Mouse (Mus musculus) hindbrain, embryonic 14.5 days (tissue): Measurements from ENCODE around the gene Sema4d. TPM values are rescaled to one million over a fixed set of nuclear protein-coding genes. Genes with fewer than 3 reads are reported as not detected.
"Not testable (repeated sequence)": the region's sequence is repeated elsewhere in the genome, so short reads cannot be mapped to it uniquely, and the experiment has no call there.

Source experiments
- ATAC-seq: fragments of 200-750 bp; cut with Nextera tagmentation; 2 replicates; pipeline ENCODE4 v1.8.0; 2017; ENCODE audit warnings: moderate number of reproducible peaks, mild to moderate bottlenecking, moderate TSS enrichment, moderate library complexity; ENCODE audit not compliant: low FRiP score
- DNase-seq: peaks from one replicate; pipeline ENCODE4 v3.0.0-alpha.2; 2015; ENCODE audit warnings: low spot score
- H3K27ac ChIP-seq: fragments of 300-500 bp; sonication (generic); 2 replicates; pipeline ENCODE4 v1.5.1; 2014; ENCODE audit warnings: mild to moderate bottlenecking, moderate library complexity
- H3K27me3 ChIP-seq: fragments of 300-500 bp; sonication (generic); 2 replicates; pipeline ENCODE4 v1.6.1; 2014; ENCODE audit warnings: mild to moderate bottlenecking, low read length, mixed read lengths; ENCODE audit not compliant: control insufficient read depth, insufficient read depth
- H3K36me3 ChIP-seq: fragments of 300-500 bp; sonication (generic); replicated peaks from 2 replicates; pipeline ENCODE4 v1.6.1; 2014; ENCODE audit not compliant: control insufficient read depth, insufficient read depth
- H3K4me1 ChIP-seq: fragments of 300-500 bp; sonication (generic); replicated peaks from 2 replicates; pipeline ENCODE4 v1.6.1; 2014; ENCODE audit warnings: antibody characterized with exemption, low read length, mixed read lengths; ENCODE audit not compliant: control insufficient read depth, insufficient read depth
- H3K4me2 ChIP-seq: fragments of 300-500 bp; sonication (generic); replicated peaks from 2 replicates; pipeline ENCODE4 v1.6.1; 2014; ENCODE audit warnings: mild to moderate bottlenecking, moderate library complexity
- H3K4me3 ChIP-seq: fragments of 300-500 bp; sonication (generic); replicated peaks from 2 replicates; pipeline ENCODE4 v1.5.1; 2014; ENCODE audit warnings: mild to moderate bottlenecking, low read length
- H3K9ac ChIP-seq: fragments of 300-500 bp; sonication (generic); 2 replicates; pipeline ENCODE4 v1.6.1; 2014
- H3K9me3 ChIP-seq: fragments of 300-500 bp; sonication (generic); 2 replicates; pipeline ENCODE4 v1.6.1; 2016; ENCODE audit warnings: low read length; ENCODE audit not compliant: control insufficient read depth
- WGBS: fragments of 180-500 bp; shearing (Covaris S2); extraction: QIAGEN DNeasy Blood & Tissue Kit; methylation state at CpG from one replicate; pipeline ENCODE4 v1.1.7; 2014; 5-methylcytosine and 5-hydroxymethylcytosine counted together
- polyA plus RNA-seq: library from polyadenylated mRNA; unstranded; fragments of >200 nt; fragmentation: Nextera tagmentation; extraction: Ambion mirVana; gene quantifications from 2 replicates; pipeline ENCODE4 v1.2.1, GENCODE M21; 2014

Gene Sema4d
- 16.2 and 17.8 TPM in 2 replicates for polyA plus RNA-seq

DNA sequence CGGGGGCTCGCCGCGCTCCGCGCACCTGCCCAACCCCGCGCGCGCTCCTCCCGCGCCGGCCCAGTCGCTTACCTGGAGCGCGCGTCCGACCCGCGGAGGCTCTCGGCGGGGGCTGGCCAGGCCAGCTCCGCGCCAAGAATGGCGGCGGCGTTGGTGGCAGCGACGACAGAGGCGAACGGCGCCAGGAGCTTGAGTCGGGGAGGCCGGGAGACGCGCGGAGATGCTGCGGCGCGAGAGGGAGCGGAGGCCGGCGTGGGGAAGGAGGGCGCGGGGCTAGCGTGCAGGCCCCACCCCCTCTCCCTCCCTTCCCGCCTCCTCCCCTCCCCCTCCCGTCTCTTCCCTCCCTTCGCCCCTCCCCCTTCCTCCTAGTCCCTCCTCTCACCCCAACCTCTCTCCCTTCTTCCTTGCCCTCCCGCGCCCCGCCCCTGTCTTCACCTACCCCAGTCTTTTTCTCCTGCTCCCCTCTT lies at the start of gene Sema4d:
Gene Sema4d, minus strand, starts transcription at position 323 of the 467 bp plus-strand sequence.
- ATAC-seq = peak; percentile 75
- DNase-seq = peak; percentile 75
- H3K4me1 ChIP-seq = peaks cover 22% of the 10 kb centered on the region
- H3K4me3 ChIP-seq = peak within 1 kb of the TSS; percentile 85
- H3K9ac ChIP-seq = peak within 1 kb of the TSS; percentile 93
- H3K9me3 ChIP-seq = no peaks in the 10 kb centered on the region
- peak within 1 kb of the TSS; percentile 99 for H3K4me2 ChIP-seq
- H3K36me3 ChIP-seq = no peaks in the 10 kb centered on the region
- peak within 1 kb of the TSS; percentile 84 for H3K27ac ChIP-seq
- WGBS = 0% methylated on average over 32 of the region's 52 CpGs
- 0 out of 2 replicates have a peak, but pooled peaks cover 4% of the 10 kb centered on the region for H3K27me3 ChIP-seq

DNA sequence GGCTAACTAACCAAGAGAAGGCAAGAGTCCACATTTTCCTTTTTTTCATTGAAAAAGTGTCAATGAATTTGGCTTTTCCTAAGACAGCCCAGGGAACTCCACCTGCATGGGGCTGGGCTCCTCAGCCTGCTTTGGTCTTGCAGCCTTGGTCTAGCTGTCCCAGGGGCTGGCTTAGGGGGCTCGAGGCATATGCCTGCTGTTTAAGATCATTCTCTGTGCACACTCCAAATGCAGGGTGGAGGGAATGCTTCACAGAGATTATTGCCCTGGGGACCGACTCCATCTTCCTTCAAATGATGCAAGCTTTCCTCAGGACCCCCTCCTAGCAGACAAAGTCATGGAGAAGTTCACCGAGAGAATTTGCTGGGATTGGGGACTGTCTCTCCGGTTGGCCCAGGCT lies 49.8 kb upstream of the Sema4d start:
- Histone ChIP-seq H3K4me1 (peaks cover 22% of the 10 kb centered on the region), H3K9me3 (no peaks in the 10 kb centered on the region), H3K9ac (no peak overlapping the region), H3K27ac (no peak overlapping the region), H3K4me3 (no peak overlapping the region), H3K27me3 (peaks cover 53% of the 10 kb centered on the region), H3K36me3 (no peaks in the 10 kb centered on the region), H3K4me2 (no peak overlapping the region)
- no peak for DNase-seq
- WGBS = 64% methylated on average over 4 of the region's 4 CpGs
- no peak for ATAC-seq

GRCm38 (mm10) chr13:51842773-51843172 lies 49.2 kb upstream of the Sema4d start:
- Histone ChIP-seq H3K4me1 (peaks cover 16% of the 10 kb centered on the region), H3K9me3 (no peaks in the 10 kb centered on the region), H3K27me3 (peaks cover 58% of the 10 kb centered on the region), H3K4me3 (no peak overlapping the region), H3K4me2 (peak overlapping the region; percentile 23; the same call in 1 of the 2 replicates), H3K36me3 (no peaks in the 10 kb centered on the region), H3K27ac (no peak overlapping the region), H3K9ac (no peak overlapping the region)
- no peak for ATAC-seq
- WGBS = 8% methylated on average over 12 of the region's 12 CpGs
- DNase-seq = no peak

- Histone ChIP-seq H3K36me3 (no peaks in the 10 kb centered on the region), H3K27ac (no peak overlapping the region), H3K4me3 (no peak overlapping the region), H3K27me3 (peaks cover 63% of the 10 kb centered on the region), H3K9ac (no peak overlapping the region), H3K4me1 (peaks cover 15% of the 10 kb centered on the region), H3K4me2 (peak overlapping the region; percentile 23), H3K9me3 (no peaks in the 10 kb centered on the region)
- WGBS = 5% methylated on average over 5 of the region's 5 CpGs
- ATAC-seq (no peak), DNase-seq (no peak)
These were observed 48.6 kb upstream of the Sema4d start for GRCm38 (mm10) chr13:51842191-51842590.

DNA sequence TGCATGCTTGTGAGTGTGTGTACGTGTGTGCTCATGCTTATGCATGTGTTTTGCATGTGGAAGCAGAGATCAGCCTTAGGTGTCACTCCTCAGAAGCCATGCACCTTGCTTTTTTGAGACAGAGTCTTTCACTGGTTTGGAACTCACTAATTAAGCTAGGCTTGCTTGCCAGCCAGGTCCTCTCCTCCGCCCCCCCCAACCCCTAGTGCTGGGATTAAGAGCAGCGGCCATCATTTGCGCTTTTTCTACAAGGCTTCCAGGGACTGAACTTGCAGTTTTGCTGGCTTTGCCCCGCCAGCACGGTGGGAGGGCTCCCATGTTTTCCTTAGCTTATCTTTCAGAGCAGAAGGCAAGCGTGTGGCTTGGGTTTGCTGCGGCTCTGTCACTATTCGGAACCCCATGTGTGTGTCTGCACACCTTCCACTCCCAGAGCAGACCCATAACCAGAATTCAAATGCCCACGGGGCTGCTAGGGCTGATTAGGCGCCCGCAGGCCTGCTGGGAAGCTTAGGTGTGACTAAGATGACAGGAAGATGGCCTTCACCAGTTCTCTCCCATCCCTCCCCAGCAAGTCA lies 48.1 kb upstream of the Sema4d start:
- Histone ChIP-seq H3K4me2 (peak overlapping the region; percentile 23), H3K9ac (no peak overlapping the region)

GRCm38 (mm10) chr13:51840702-51841101 lies 47.2 kb upstream of the Sema4d start:
- no peak for ATAC-seq
- no peak for DNase-seq
- no peak overlapping the region for H3K27ac ChIP-seq
- 42% methylated on average over 6 of the region's 6 CpGs for WGBS
- H3K9ac ChIP-seq = no peak overlapping the region
- H3K4me1 ChIP-seq = peaks cover 15% of the 10 kb centered on the region
- H3K36me3 ChIP-seq = no peaks in the 10 kb centered on the region
- H3K27me3 ChIP-seq = peaks cover 63% of the 10 kb centered on the region
- no peak overlapping the region for H3K4me2 ChIP-seq
- no peaks in the 10 kb centered on the region for H3K9me3 ChIP-seq
- H3K4me3 ChIP-seq = no peak overlapping the region

More for the DNA sequence above, 48.1 kb upstream of the Sema4d start:
- H3K9me3 ChIP-seq = no peaks in the 10 kb centered on the region
- peaks cover 63% of the 10 kb centered on the region for H3K27me3 ChIP-seq
- ATAC-seq (no peak), DNase-seq (no peak)
- H3K4me1 ChIP-seq = peaks cover 15% of the 10 kb centered on the region
- whole genome bisulfite sequencing = 13% methylated on average over 12 of the region's 12 CpGs
- H3K4me3 ChIP-seq = no peak overlapping the region
- no peaks in the 10 kb centered on the region for H3K36me3 ChIP-seq
- H3K27ac ChIP-seq = no peak overlapping the region

- Histone ChIP-seq H3K9me3 (no peaks in the 10 kb centered on the region), H3K27ac (no peak overlapping the region), H3K27me3 (peaks cover 66% of the 10 kb centered on the region), H3K4me3 (no peak overlapping the region), H3K4me2 (no peak overlapping the region), H3K36me3 (no peaks in the 10 kb centered on the region), H3K4me1 (peaks cover 15% of the 10 kb centered on the region), H3K9ac (no peak overlapping the region)
- 21% methylated on average over 8 of the region's 8 CpGs for WGBS
- ATAC-seq (peak; percentile 52; the same call in 1 of the 2 replicates), DNase-seq (peak; percentile 77)
These were observed 45.9 kb upstream of the Sema4d start for GRCm38 (mm10) chr13:51839250-51840026.

DNA sequence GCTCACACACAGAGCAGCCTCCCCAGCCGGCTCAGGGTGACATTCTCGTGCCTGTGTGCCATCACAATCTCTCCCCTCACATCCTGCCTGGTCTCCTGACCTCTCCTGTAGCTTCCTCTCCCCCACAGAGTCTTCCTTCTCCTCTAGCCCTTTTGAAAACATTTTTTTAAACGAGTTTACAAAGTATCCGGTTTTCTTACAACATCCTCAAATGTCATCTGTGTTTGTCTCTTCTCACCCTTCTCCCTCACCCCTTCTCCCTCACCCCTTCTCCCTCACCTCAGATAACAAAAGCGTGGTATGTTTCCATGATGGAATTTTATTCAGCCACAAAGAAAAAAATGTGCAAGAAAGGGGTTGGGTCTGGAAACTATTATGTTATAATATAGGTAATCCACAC lies 43.9 kb upstream of the Sema4d start:
- no peaks in the 10 kb centered on the region for H3K36me3 ChIP-seq
- H3K9me3 ChIP-seq = no peaks in the 10 kb centered on the region
- ATAC-seq (no peak), DNase-seq (no peak)
- no peak overlapping the region for H3K4me2 ChIP-seq
- H3K4me3 ChIP-seq = no peak overlapping the region
- no peak overlapping the region for H3K27ac ChIP-seq
- 49% methylated on average over 5 of the region's 5 CpGs for WGBS
- no peak overlapping the region for H3K9ac ChIP-seq
- peaks cover 11% of the 10 kb centered on the region for H3K4me1 ChIP-seq
- H3K27me3 ChIP-seq = peaks cover 50% of the 10 kb centered on the region

GRCm38 (mm10) chr13:51835208-51835607 lies 41.7 kb upstream of the Sema4d start:
- H3K4me2 ChIP-seq, H3K27ac ChIP-seq, H3K4me1 ChIP-seq, H3K9me3 ChIP-seq, H3K9ac ChIP-seq, DNase-seq, H3K36me3 ChIP-seq, H3K4me3 ChIP-seq, ATAC-seq: not testable (repeated sequence)
- WGBS = 85% methylated on average over 4 of the region's 4 CpGs
- H3K27me3 ChIP-seq = peaks cover 29% of the 10 kb centered on the region
